Mouse (Mus musculus) cerebellum, postnatal 14 days (tissue): Measurements from ENCODE around the gene Ebf1.
A peak's percentile ranks its signal among the peaks of the same experiment; 100 is the strongest.

Experiments
- DNase-seq, 2 experiments: peaks; one replicate each; pipeline ENCODE4 v3.0.0; 2021; ENCODE audit warnings: mixed read lengths in 2 of 2

Gene Ebf1

DNA sequence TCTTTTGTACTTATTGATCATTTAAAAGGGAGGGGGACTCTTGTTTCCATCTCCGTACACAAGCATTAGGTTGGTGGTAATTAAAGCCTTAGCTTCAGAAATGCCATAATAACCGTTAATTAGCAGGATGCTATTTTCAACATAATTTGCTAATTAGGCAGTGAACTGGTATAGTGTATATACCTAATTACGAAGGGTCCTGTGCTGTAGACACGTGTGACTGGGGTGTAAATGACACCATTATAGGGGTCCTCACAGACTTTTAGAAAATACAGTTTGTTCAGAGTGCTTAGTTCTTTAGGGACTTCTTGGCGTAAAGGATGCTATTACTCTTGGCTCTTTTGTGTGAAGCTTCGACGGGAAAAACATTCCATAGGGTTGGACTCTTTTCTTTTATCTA is 167.9 kb downstream of the Ebf1 start:
- DNase-seq: no peak

DNA sequence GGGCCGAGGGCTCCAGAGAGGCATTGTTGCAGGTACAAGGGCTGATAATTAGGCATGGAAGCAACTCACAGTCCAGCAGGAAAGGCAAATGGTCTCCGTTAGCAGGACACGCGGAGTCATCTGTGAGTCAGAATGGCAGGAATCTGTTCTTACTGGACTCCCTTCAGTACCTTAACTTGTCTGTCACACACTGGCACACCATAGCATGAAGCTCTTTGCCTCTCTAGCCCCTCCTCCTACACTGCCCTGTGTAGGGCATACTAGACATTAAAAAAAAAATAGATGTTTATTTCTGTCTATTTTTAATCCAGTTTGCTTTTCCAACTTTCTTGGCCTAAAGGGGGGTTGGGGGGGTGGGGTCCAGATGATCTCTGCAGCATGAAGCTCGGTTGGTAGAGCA is 168.4 kb downstream of the Ebf1 start:
- no peak for DNase-seq

DNA sequence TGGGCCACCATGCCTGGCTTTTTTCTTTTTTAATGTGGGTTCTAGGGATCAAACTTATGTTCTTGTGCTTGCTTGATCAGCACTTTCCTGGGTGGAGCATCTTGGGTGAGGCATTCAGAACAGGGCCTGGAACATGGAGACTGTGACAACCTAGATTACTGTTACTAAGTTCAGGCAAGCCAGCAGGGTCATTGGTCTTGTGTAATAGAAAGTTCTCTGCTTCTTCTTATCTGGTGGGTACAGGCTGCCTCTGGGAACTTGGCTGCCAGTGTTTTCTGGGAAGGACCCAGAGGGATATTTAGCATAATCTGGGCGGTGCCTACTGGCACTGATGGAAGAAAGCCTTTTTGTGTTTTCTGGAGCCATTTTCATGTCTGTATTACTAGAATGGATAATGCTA is 170.9 kb downstream of the Ebf1 start:
- no peak for DNase-seq

DNA sequence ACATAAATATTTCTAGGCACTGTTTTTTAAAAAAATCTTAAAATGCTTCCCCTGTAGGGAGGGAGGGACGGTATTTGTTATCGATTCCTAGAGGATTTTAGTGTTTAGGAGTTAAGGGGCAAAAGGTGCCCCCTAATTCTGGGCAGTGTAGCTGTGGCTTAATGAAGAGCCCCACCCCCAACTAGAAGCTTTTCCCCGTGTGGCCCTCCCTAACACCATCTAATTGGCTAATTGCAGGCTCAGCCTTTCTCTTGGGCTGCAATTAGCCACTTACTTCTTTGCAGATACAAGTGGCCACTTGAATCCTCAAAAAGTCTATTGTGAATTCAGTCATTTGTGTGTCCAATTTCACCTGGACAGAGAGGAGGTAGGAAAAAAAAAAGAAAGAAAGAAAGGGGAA is 175.7 kb downstream of the Ebf1 start:
- DNase-seq: no peak

DNA sequence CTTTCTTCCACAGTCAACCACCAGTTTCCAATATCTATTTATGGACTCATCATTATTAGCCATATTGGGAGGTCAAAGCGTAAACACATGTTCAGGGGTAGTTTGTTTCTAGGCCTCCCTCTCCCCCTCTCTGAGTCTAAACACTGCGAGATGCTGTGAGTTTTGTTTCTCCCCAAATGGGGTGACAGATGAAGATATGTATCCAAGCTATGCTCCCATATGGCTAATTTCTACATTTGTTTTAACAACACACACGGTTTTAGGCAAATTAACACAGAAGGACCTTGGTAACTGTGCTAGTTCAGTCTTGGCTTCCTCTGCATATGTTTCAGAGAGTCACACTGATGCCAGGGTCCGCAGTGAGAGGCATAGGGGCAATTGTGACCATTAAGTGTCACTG is 177.8 kb downstream of the Ebf1 start:
- no peak for DNase-seq

DNA sequence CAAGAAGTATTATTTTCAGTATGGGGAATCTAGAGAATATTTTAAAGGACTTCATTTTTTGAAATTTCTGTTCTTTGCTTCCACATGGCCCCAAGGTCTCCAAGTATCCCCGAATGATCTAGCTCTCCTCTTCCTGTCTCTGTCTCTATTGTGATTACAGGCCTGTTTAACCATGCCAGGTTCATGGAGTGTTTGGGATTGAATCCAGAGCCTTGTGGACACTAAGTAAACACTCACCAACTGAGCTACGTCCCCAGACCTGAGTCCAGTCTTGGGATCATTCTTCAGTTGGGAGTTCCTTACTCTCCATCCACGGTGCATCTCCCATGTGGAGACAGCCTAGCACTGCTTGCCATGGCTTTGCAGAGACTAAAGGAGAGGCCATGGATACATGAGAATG is 178.7 kb downstream of the Ebf1 start:
- DNase-seq: peak; percentile 74 to 78

DNA sequence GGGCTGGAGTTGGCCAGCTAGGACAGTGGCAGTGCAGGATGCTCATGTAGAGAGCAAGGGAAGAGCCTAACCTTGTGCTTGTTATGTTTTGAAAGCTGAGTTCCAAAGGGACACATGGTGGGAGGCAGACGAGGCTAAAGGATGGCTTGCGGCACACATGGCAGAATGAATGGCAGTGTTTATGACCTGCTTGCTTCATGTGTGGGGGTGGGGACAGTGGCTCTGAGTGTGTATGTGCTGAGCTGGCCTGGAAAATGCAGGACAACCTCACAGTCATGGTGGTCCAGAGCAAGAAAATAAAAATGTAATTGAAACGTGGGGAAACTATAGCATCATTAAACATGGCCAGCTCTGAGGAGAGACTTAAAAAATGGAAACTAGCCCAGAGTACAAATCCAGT is 181.2 kb downstream of the Ebf1 start:
- DNase-seq: no peak

DNA sequence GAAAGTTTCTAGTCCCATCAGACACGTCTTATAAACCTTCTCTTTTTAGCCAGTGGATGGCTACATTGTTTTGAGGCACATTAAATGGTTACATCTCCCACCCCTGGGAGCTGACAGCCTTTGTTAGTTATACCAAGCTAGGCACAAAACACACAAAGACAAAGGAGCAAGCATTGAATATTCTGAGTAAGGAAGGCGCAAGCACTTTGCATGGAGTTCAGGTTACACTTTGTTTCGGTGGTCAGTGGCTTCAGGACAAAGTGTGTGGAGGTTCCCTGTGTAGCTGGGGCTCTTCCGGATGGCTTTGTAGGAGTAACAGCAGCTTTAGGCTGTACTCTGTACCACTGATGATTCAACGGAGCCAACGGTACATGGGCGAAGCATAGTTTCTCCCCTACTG is 186.9 kb downstream of the Ebf1 start:
- DNase-seq: no peak

DNA sequence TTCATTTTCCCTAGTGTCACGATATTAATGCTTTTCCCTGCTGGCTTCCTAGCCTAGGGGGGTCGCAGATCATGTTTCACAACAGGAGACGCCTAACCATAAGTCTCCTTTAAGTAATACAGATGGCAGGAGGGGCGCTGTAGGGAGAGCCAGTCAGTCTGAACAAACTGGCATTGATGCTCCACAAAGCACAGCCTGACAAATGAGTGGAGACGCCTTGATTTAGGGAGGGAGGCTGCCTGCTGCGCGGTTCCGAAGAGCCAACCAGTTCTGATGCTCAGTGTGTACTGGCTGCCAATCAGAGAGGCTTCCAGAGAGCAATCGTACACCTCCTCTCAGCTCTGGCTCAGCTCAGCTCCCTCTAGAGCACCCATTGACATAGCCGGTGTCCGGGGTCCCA is 189.5 kb downstream of the Ebf1 start:
- DNase-seq: peak; percentile 86 to 90

DNA sequence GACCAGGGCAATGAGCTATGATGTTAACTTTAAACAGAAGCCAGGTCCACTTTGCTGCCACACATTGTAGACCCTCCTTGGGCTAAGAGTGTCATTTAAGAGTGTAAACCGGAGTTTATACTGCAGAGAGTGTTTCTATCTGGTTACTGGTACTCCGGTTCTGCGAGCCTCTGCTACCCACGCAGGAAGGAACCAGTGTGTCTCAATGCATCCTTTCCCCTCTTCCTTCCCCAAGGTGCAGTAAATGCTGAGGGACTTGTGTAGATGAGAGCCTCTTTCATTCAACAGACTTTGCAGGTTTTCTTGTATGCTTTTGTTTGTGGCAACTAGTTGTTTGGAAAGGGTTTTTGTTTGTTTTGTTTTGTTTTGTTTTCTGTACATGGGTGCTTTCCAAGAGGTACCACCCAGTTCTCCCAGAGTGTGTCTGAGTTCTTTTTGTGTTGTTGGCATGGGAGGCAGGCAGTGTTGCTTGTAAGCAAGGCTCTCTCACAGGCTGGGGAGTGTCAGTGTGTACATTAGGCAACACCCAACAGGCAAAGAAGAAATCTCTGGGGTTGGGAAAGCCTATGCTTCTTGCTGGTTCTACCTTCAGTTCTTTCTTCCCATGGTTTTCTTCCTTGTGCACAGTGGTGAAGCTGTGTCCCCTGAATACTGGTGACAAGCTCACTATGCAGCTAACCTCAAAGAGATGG is 191.9 kb downstream of the Ebf1 start:
- no peak for DNase-seq

DNA sequence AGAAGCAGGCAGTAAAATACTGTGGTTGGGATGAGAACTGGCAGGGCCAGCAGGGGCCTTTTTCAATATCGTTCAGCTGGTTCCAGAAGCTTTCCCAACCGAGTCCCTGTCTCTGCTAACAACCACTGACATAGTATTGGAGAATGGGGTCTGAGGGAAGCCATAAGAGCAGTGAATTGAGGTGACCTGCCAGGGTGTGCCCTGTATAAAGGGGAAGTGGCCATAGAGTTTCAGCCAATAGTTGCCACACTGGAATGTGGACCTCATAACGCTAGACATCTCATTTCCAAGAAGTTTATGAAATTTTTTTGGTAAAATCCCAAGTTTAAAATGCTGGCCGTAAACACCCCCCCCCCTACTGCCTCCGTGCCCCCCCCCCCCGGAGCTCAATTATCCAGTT is 193.9 kb downstream of the Ebf1 start:
- no peak for DNase-seq

DNA sequence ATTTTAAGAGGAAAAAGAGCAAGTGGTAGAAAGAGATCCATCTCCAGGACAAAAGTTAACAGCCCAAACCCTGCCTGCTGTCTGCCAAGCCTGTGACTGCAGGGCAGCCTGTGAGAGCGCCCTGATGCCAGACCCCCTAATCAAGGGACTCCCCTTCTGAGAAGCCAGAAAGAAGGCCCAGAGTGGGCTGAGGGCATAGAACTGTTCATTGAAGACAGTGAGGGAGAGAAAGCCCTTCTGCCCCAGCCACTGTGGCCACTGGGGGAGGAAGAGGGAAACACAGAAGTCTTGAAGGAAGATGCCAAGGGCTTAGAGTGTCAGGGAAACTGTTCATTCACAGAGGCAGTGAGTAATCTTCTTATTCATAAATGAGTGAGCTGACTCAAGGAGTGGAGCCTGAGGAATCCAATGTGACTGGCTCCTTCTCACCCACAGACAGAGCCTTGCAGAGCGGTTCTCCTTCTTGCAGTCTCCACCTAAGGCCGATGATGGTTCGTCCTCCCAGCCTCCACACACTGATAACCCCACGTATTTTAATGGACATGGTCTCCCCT is 195.2 kb downstream of the Ebf1 start:
- DNase-seq: no peak

DNA sequence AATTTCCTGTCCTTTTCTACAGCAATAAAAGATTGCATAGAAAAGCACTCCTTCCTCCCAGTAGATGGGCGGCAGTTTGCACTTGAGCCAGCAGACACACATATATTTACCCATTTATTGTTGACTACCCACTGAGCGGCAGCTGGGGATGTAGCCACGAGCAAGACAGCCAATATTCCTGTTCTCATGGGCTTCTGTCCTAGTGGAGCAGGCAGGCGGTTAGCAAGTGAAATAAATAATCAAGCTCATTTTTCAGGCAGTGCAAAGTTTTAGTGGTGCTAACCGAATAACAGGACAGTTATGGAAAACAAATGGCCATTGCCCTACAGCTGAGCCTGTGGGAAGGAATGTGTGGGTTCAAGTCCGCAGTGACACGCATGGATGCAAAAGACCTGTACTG is 196.4 kb downstream of the Ebf1 start:
- DNase-seq: no peak

DNA sequence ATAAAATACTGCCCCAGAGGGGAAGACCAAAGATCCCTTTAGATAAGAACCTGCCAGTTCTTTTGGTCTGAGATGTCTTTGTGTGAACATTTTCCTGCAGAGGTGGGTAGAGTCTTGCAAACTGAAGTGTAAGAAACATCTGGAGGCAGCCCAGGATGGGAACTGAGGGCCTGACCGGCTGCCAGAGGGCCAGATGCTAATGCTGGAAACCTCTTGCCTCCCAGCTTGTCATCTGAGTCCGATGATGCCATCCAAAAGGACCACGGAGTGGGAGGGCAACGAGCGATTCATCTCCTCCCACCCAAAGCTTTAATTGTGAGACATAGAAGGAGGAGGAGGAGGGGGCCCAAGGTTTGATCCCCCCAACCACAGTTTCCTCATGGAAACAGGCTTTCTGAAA is 197.7 kb downstream of the Ebf1 start:
- peak in 1 of 2 experiments; percentile 26 for DNase-seq

DNA sequence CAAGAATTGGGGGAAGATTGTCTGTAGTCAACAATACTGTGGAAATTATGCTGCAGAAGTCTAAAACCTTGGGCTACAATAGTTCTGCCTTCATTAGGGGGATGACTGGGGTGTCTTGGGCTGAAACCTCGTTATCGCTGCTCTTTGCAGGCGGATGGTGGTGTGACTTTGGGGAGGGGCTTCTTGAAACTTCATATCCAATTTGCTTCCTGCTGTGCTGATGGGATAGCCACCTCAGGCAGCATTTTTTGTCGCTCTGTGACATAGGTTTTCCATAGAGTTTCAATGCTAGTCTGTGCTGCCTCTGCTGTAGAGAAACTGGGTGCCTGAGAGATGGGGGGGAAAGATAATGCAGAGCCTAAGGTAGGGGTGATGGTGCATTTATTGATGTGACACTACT is 198.9 kb downstream of the Ebf1 start:
- no peak for DNase-seq

DNA sequence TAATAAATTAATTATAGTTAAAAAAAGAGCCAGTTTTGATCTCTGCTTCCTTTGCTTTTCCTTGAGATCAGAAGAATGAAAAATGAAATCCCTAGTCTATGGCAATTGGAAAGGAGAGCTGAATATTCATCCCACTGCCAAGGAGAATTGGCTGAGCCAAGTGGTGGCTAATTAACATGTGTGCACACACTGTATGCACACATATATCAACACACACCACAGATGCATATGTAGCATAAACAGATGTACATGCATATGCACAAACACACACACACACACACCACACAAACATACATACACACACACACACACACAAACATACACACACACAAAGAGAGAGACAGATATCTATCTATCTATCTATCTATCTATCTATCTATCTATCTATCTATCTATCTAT is 205.2 kb downstream of the Ebf1 start:
- no peak for DNase-seq

DNA sequence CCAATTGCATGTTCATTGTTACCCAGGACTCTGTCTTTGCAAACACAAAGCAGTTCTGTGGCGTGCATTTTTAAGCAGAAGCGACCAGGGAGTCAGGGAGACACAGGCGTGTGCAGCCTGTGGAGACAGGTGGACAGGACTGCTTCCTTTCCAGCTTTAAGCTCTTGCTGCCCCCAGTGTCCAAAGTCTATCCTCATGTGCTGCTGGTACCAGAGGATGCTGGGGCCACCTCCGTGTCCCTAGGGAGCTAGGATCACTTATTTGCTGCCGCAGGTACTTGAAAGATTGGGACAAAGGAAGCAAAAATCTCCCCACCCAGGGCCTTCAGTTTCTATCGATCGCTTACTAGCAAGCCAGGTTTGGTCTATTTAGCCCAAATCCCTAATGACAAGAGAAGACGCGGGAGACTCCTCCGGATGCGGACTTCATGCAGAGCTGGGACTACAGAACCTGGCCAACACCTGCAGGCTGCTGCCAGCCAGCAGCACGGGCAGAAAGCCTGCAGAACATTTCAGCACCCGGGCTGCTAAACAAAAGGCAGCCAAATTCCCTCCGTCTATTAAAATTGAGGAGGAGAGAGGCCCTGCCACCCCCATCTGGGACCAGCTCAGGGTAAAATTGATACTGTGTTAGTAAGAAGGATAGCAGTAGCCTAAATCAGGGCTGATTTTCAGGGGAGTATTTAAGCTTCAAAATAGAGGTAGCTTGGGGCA is 215.3 kb downstream of the Ebf1 start:
- DNase-seq: peak; percentile 23 to 47

DNA sequence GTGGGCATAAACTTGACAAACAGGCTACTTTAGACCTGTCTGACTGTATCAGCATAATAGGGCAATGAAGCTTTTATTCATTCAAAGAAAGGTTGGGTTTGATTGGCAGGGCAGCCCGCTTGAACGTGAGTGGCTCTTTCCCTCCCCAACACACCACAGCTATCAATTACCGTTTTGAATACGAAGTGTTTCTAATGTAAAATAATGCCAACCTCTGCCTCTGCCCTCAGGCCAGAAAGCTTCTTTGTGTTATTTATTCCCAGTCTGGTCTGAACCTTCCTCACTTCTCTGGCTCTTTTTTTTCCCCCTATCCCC is 215.8 kb downstream of the Ebf1 start:
- DNase-seq: no peak

DNA sequence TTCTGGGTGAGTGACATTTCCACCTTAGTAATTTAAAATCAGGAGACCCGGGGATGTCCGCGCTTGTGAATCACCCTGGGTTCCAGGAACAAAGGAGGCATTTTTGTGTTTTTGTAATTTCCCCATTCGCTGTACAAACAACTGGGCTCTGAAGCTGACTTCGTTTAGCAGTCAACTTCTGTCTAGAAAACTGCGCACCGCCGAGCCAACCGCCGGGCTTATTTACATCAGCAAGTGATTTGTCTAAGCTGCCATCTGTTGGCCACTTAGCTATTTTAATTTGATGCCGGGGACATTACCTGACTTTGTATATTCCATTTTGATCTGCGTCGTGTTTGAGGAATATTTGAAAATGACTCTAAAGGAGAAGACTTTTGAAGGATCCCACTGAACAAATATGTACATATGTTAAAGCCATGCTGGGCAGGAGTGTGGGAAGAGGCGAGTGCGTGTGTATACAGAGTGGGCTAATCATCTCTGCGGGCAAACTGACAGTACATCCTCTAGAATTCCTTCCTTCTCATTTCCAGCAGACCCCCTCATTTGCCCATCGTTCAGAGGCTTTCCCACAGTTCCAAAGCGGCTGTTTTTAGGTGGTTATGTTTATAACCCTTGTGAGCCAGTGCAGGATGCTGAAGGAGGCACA is 216.4 kb downstream of the Ebf1 start:
- DNase-seq: peak; percentile 41 to 70

DNA sequence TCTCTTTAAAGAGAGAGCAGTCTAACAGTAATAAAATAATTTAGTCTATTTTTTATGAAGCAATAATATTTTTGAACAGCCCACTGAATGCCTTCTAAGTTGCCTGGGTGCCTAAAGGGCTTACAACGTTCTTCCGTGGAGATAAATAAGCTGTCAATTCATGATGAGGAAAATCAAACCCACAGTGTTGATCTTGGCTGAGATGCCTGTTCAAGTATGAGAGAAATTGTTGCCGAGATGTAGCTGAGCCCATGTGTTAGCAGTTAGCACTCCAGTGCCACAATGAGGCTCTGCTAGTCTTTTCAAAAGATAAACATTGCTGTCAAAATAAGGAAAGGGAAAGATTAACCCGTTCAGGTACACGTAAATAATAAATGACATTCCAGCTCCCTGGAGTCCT is 218.0 kb downstream of the Ebf1 start:
- DNase-seq: no peak

DNA sequence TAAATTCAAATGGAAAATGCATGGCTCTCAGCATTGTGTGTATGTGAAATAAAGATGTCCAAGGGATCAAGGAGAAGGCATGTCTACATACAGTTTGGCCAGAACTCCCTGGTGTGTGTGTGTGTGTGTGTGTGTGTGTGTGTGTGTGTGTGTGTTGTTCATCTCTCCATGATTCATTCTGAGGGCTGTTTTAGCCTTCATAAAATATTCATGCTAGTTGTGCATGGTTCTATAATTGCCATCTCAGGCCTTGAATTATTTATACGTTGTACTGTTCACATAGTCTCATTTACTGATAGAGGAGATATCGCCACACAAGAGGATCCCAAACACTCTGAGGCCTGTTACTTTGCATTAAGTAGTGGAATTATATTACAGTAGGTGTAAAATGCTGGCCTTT is 220.5 kb downstream of the Ebf1 start:
- DNase-seq: no peak

DNA sequence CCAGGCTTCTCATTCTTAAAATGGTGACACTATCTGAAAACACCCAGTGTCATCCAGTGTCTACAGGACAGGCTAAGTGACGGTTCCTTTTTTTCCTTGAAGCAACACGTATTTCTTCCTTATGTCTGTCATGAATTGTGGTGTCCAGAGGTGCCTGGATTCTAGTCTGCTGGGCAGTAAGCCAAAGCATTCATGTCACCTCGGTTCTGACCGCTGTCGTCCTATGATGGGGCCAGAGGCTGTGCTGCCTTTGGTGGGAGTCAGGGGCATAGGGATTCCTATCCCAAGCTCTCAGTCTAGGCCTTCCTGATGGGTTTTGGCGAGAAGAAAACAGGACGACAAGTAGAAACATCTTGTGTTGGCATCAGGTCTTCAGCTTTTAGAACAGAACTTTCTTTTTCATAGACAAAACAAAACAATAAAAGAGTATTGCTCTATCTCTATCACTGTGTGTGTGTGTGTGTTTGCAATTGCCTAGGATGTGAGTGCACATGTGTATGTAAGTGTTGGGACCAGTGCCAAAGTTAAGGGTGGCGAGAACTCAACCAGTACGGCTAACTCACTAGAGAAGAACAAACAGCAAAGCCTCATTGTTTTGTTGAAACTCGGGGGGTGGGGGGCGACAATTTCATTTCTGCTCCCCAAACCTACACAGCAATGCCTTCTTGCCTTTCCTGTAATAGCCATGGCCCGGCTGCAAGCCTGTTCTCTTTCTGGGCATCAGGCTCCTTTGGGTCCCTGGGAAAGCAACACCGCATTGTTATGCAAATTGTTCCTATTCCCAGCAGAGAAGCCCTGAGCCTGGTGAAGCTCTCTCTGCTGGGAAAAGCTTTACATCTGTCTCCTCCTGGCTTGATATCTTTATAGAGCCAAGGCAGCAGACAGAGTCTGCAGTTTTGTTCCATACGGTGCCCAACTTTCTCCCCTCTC is 224.3 kb downstream of the Ebf1 start:
- DNase-seq: no peak

DNA sequence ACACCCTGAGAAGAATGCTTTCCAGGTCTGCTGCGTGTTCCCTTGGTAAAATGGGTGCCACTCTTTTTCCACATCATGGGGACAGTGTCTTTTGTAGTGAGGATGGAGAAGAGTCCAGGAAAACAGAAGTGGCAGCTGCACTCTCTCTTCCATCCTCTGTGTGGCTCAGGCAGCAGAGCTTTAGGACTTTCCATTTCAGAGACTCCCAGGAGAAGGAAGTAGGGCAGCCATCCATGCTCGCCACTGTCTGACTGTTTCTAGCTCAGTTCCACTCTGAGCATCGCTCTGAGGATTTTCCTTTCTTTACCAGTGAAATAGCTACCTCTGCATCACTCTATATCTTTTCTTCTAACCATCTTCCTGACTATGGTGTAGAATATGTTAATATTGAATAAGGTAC is 234.8 kb downstream of the Ebf1 start:
- peak; percentile 22 to 25 for DNase-seq
